Mouse (Mus musculus) small intestine, adult 2 months (tissue): ENCODE measurements around the gene Gm29797.

Experiments
- CTCF ChIP-seq: fragments of 200-500 bp; IDR thresholded peaks from 2 replicates; pipeline ENCODE4 v1.5.1; 2012; ENCODE audit warnings: low read depth, mild to moderate bottlenecking, control low read depth, inconsistent platforms, low read length, moderate library complexity, mixed read lengths; ENCODE audit not compliant: insufficient replicate concordance, insufficient read length; ENCODE audit errors: extremely low read depth
- POLR2A ChIP-seq: fragments of 200-500 bp; IDR thresholded peaks from 2 replicates; pipeline ENCODE4 v1.6.1; 2012; ENCODE audit warnings: low read depth, mild to moderate bottlenecking, control low read depth, inconsistent platforms, low read length, moderate library complexity

DNA sequence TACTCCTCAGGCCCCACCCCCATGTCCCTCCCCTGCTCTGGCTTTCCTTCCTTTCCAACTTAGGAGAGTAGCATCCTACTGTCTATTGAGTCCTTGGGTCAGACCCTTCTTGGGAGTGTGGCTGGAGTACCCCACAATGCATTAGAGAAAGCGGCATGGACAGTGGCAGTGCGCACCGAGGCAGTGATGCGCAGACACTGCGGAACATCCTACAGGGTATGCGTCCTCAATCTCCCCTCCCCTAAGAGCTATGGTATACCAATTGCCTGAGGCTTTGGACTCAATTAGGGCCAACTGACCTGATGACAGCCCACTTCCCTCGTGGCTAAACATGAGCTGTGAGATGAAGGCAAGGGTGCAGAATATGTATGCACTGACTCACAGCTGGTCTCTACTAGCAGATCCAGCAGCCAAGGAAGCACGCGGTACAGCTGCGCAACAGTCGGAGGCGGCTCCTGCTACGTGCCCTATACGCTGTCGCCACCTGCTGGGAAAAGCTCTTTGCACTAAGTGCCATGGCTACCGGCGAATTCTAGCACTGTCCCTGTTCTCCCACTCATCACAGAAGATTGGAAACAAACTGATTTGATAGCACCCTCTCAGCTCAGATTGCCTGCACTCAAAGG lies 2.2 kb downstream of the Gm29797 start:
- TF ChIP-seq CTCF (peak; percentile 65), POLR2A (no peak)
